ENCODE assay signal across 17 mouse cellular contexts in genomic region chr1:193083051-193083450, GRCm38 (mm10). TPM values are rescaled to one million over a fixed set of nuclear protein-coding genes. Genes with fewer than 3 reads are reported as not detected.
DNase-seq lines count a peak whose midpoint lies in the region; ATAC-seq lines count a peak whose summit lies in the region.
"Had no signal": no experiment of that assay in that cellular context is flagged by ENCODE, and none has a peak within 500 bp of the region (broad histone marks: within the 10 kb centered on the region; RNA-seq: fewer than 3 reads in every experiment).

No protein-coding gene starts in this region.

- H3K36me3 ChIP-seq in hindbrain, embryonic 12.5 days = no peaks in the 10 kb centered on the region
- H3K36me3 ChIP-seq in hindbrain, embryonic 11.5 days (ENCODE audit: control insufficient read depth, insufficient read depth, low read length) = no peaks in the 10 kb centered on the region
- no peaks in the 10 kb centered on the region for H3K36me3 ChIP-seq in midbrain, embryonic 14.5 days (ENCODE audit: control insufficient read depth, insufficient read depth, low read length)
- H3K36me3 ChIP-seq in midbrain, embryonic 10.5 days = no peaks in the 10 kb centered on the region
- no peaks in the 10 kb centered on the region for H3K36me3 ChIP-seq in hindbrain, embryonic 16.5 days (ENCODE audit: control insufficient read depth, insufficient read depth, low read length)
- H3K36me3 ChIP-seq: heart, embryonic 10.5 days; kidney, embryonic 15.5 days; liver, embryonic 12.5 days; lung, embryonic 15.5 days; stomach, embryonic 15.5 days had no signal

- H3K4me3 ChIP-seq in hindbrain, embryonic 12.5 days = no peak overlapping the region
- H3K4me3 ChIP-seq in hindbrain, embryonic 11.5 days (ENCODE audit: low read depth, low read length) = no peak overlapping the region
- no peak overlapping the region for H3K4me3 ChIP-seq in midbrain, embryonic 14.5 days (replicated peaks; ENCODE audit: low read depth, low read length)
- no peak overlapping the region for H3K4me3 ChIP-seq in midbrain, embryonic 10.5 days
- H3K4me3 ChIP-seq in hindbrain, embryonic 16.5 days (ENCODE audit: low read length) = no peak overlapping the region
- H3K4me3 ChIP-seq: erythroblast, embryonic 14.5 days; heart, embryonic 10.5 days; kidney, embryonic 15.5 days; liver, embryonic 12.5 days; lung, embryonic 15.5 days; stomach, embryonic 15.5 days had no signal

- WGBS in hindbrain, embryonic 12.5 days = 77% methylated on average over 7 of the region's 7 CpGs
- WGBS in hindbrain, embryonic 11.5 days = 82% methylated on average over 7 of the region's 7 CpGs
- WGBS in midbrain, embryonic 14.5 days = 86% methylated on average over 7 of the region's 7 CpGs
- 91% methylated on average over 7 of the region's 7 CpGs for WGBS in midbrain, embryonic 10.5 days
- WGBS in hindbrain, embryonic 16.5 days = 64% methylated on average over 7 of the region's 7 CpGs

- no peak for DNase-seq in hindbrain, embryonic 11.5 days (ENCODE audit: low spot score)
- DNase-seq in midbrain, embryonic 14.5 days = no peak
- DNase-seq in midbrain, embryonic 10.5 days (ENCODE audit: low spot score) = no peak
- no peak for DNase-seq in cerebellum, adult 11-12 months
- DNase-seq in retina, embryonic 14.5 days (ENCODE audit: low spot score) = no peak
- DNase-seq: adrenal gland, adult 2 months; cerebellum, adult 2 months; heart, postnatal 10 days had no signal

- H3K9ac ChIP-seq in hindbrain, embryonic 12.5 days = no peak overlapping the region
- H3K9ac ChIP-seq in hindbrain, embryonic 11.5 days (ENCODE audit: low read depth, low read length) = no peak overlapping the region
- H3K9ac ChIP-seq in midbrain, embryonic 14.5 days (replicated peaks; ENCODE audit: low read length) = no peak overlapping the region
- H3K9ac ChIP-seq in hindbrain, embryonic 16.5 days (ENCODE audit: low read depth, low read length) = no peak overlapping the region
- H3K9ac ChIP-seq: kidney, embryonic 15.5 days; liver, embryonic 12.5 days; lung, embryonic 15.5 days; stomach, embryonic 15.5 days had no signal

- peak overlapping the region; percentile 69 for H3K27ac ChIP-seq in hindbrain, embryonic 12.5 days
- H3K27ac ChIP-seq in hindbrain, embryonic 11.5 days (ENCODE audit: low read depth, low read length) = no peak overlapping the region
- H3K27ac ChIP-seq in midbrain, embryonic 14.5 days (replicated peaks; ENCODE audit: low read depth, low read length) = peak overlapping the region; percentile 68; the same call in 1 of the 2 replicates
- no peak overlapping the region for H3K27ac ChIP-seq in midbrain, embryonic 10.5 days (replicated peaks)
- H3K27ac ChIP-seq in hindbrain, embryonic 16.5 days (ENCODE audit: low read depth, low read length) = peak overlapping the region; percentile 70
- H3K27ac ChIP-seq: heart, embryonic 10.5 days; kidney, embryonic 15.5 days; liver, embryonic 12.5 days; lung, embryonic 15.5 days; stomach, embryonic 15.5 days had no signal

- 0 out of 2 replicates have a peak, but pooled peaks have one; percentile 6 for ATAC-seq in hindbrain, embryonic 12.5 days (ENCODE audit: low FRiP score)
- ATAC-seq in hindbrain, embryonic 11.5 days (ENCODE audit: low FRiP score) = no peak
- no peak for ATAC-seq in midbrain, embryonic 14.5 days (ENCODE audit: low FRiP score, low TSS enrichment)
- ATAC-seq in hindbrain, embryonic 16.5 days = no peak
- ATAC-seq: inflammation-experienced regulatory T-cells, adult 6 months; liver, embryonic 12.5 days had no signal

- peaks cover 10% of the 10 kb centered on the region; the same call in 1 of the 2 replicates for H3K4me1 ChIP-seq in hindbrain, embryonic 12.5 days
- no peaks in the 10 kb centered on the region for H3K4me1 ChIP-seq in hindbrain, embryonic 11.5 days (replicated peaks; ENCODE audit: control insufficient read depth, insufficient read depth, low read length)
- peaks cover 12% of the 10 kb centered on the region for H3K4me1 ChIP-seq in midbrain, embryonic 14.5 days (ENCODE audit: control insufficient read depth, insufficient read depth, low read length)
- H3K4me1 ChIP-seq in midbrain, embryonic 10.5 days = peaks cover 10% of the 10 kb centered on the region
- H3K4me1 ChIP-seq in hindbrain, embryonic 16.5 days (ENCODE audit: control insufficient read depth, insufficient read depth, low read depth, low read length) = peaks cover 23% of the 10 kb centered on the region
- H3K4me1 ChIP-seq: liver, embryonic 12.5 days had no signal

- no peaks in the 10 kb centered on the region for H3K27me3 ChIP-seq in hindbrain, embryonic 12.5 days
- H3K27me3 ChIP-seq in hindbrain, embryonic 11.5 days (ENCODE audit: control insufficient read depth, insufficient read depth, low read length) = no peaks in the 10 kb centered on the region
- H3K27me3 ChIP-seq in midbrain, embryonic 14.5 days (ENCODE audit: control insufficient read depth, insufficient read depth, low read length) = no peaks in the 10 kb centered on the region
- H3K27me3 ChIP-seq in midbrain, embryonic 10.5 days (ENCODE audit: low read depth, poor library complexity, severe bottlenecking) = no peaks in the 10 kb centered on the region
- H3K27me3 ChIP-seq in hindbrain, embryonic 16.5 days (replicated peaks; ENCODE audit: control insufficient read depth, insufficient read depth, low read length) = no peaks in the 10 kb centered on the region
- H3K27me3 ChIP-seq: kidney, embryonic 15.5 days; stomach, embryonic 15.5 days had no signal

- no peak overlapping the region for H3K4me2 ChIP-seq in hindbrain, embryonic 12.5 days (replicated peaks)
- H3K4me2 ChIP-seq in hindbrain, embryonic 11.5 days (replicated peaks; ENCODE audit: low read depth, low read length) = no peak overlapping the region
- no peak overlapping the region for H3K4me2 ChIP-seq in midbrain, embryonic 14.5 days (ENCODE audit: low read length)
- no peak overlapping the region; the same call in 1 of the 2 replicates for H3K4me2 ChIP-seq in hindbrain, embryonic 16.5 days (ENCODE audit: low read length)
- H3K4me2 ChIP-seq: liver, embryonic 12.5 days; lung, embryonic 15.5 days; stomach, embryonic 15.5 days had no signal

- H3K9me3 ChIP-seq in hindbrain, embryonic 12.5 days (replicated peaks) = no peaks in the 10 kb centered on the region
- no peaks in the 10 kb centered on the region for H3K9me3 ChIP-seq in hindbrain, embryonic 11.5 days (ENCODE audit: control insufficient read depth, low read length)
- no peaks in the 10 kb centered on the region for H3K9me3 ChIP-seq in midbrain, embryonic 14.5 days (ENCODE audit: control insufficient read depth, low read length)
- no peaks in the 10 kb centered on the region for H3K9me3 ChIP-seq in midbrain, embryonic 10.5 days (replicated peaks)
- no peaks in the 10 kb centered on the region for H3K9me3 ChIP-seq in hindbrain, embryonic 16.5 days (ENCODE audit: control insufficient read depth, low read length)
- H3K9me3 ChIP-seq: heart, embryonic 10.5 days; kidney, embryonic 15.5 days; liver, embryonic 12.5 days; lung, embryonic 15.5 days; stomach, embryonic 15.5 days had no signal

RNA-seq across cellular contexts. Expression of gene Diexf, which starts 47.0 kb away (rescaled TPM):
- 8.5 and 9.1 TPM in 2 replicates for polyA plus RNA-seq in hindbrain, embryonic 12.5 days (2016; fragmentation: Nextera tagmentation; extraction: Ambion mirVana)
- polyA plus RNA-seq in hindbrain, embryonic 11.5 days (2014; fragmentation: Nextera tagmentation; extraction: Ambion mirVana) = 11.5 and 12.7 TPM in 2 replicates
- 7.5 and 10.0 TPM in 2 replicates for polyA plus RNA-seq in midbrain, embryonic 14.5 days (2014; fragmentation: Nextera tagmentation; extraction: Ambion mirVana)
- 8.4 and 8.8 TPM in 2 replicates for polyA plus RNA-seq in midbrain, embryonic 10.5 days (2016; fragmentation: Nextera tagmentation; extraction: Ambion mirVana)
- polyA plus RNA-seq in hindbrain, embryonic 16.5 days (2015; fragmentation: Nextera tagmentation; extraction: Ambion mirVana) = 6.9 and 7.4 TPM in 2 replicates

RNA-seq across cellular contexts. Expression of gene Syt14, which starts 47.5 kb away (rescaled TPM):
- polyA plus RNA-seq in hindbrain, embryonic 12.5 days (2016; fragmentation: Nextera tagmentation; extraction: Ambion mirVana) = 8.1 and 8.3 TPM in 2 replicates
- 7.4 and 8.7 TPM in 2 replicates for polyA plus RNA-seq in hindbrain, embryonic 11.5 days (2014; fragmentation: Nextera tagmentation; extraction: Ambion mirVana)
- 10.9 and 12.4 TPM in 2 replicates for polyA plus RNA-seq in midbrain, embryonic 14.5 days (2014; fragmentation: Nextera tagmentation; extraction: Ambion mirVana)
- 3.7 and 4.1 TPM in 2 replicates for polyA plus RNA-seq in midbrain, embryonic 10.5 days (2016; fragmentation: Nextera tagmentation; extraction: Ambion mirVana)
- 4.5 and 5.7 TPM in 2 replicates for polyA plus RNA-seq in hindbrain, embryonic 16.5 days (2015; fragmentation: Nextera tagmentation; extraction: Ambion mirVana)
- polyA plus RNA-seq: inflammation-experienced regulatory T-cells, adult 6 months had no signal

Comparison
In these comparisons a context has a peak if more than half of its experiments do, and no peak if none do; other contexts are left out.
1. H3K27ac ChIP-seq: peak in hindbrain, embryonic 12.5 days (single experiment), midbrain, embryonic 14.5 days (single experiment) and hindbrain, embryonic 16.5 days (single experiment); none in hindbrain, embryonic 11.5 days (single experiment) and midbrain, embryonic 10.5 days (single experiment).